Mouse (Mus musculus) bone marrow macrophage, adult 2 months (primary cell): ENCODE data around the gene Cyp2j12.

Experiments
- CTCF ChIP-seq: IDR thresholded peaks from 2 replicates; pipeline ENCODE4 v1.5.1; 2012; ENCODE audit warnings: low read depth, mild to moderate bottlenecking, low read length, moderate library complexity
- POLR2A ChIP-seq: IDR thresholded peaks from 2 replicates; pipeline ENCODE4 v1.6.1; 2012; ENCODE audit warnings: mild to moderate bottlenecking, low read depth, low read length, borderline replicate concordance

DNA sequence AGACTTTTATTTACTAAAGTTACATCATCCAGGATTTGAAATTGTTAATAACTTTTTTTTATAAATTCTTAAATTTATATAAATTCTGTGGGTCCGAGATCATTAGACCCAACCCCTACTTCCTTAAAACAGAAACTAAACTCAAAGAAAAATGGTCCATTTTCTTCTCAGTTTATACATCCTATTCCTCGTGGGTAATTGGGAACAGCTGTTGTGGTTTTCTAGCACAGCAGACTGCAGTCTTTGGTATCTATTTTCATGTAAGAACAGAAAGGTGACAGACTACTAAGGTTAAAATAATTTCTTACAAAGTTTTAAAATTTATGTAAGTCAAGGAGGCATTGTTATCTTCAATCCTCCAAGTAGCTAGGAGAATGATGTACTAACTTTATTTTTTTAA, 44.1 kb downstream of the Cyp2j12 start:
- TF ChIP-seq CTCF (no peak), POLR2A (no peak)
